Mouse (Mus musculus) layer of hippocampus, postnatal 36 days (tissue): Measurements from ENCODE around the gene Aasdh. TPM values are rescaled to one million over a fixed set of nuclear protein-coding genes. Genes with fewer than 3 reads are reported as not detected.

Source experiments
- DNase-seq, 2 experiments: peaks; one replicate each; pipeline ENCODE4 v3.0.0; 2022
- total RNA-seq, 2 experiments: library from RNA; stranded (reverse); gene quantifications; 2 replicates each; pipeline ENCODE4 v1.2.3; 2021

Aasdh gene
- total RNA-seq, 2 experiments from 2014 or later = 23.1 to 27.3 TPM

- DNase-seq = no peak
These were observed 65.5 kb downstream of the Aasdh start for GRCm38 (mm10) chr5:76839786-76840185.

DNA sequence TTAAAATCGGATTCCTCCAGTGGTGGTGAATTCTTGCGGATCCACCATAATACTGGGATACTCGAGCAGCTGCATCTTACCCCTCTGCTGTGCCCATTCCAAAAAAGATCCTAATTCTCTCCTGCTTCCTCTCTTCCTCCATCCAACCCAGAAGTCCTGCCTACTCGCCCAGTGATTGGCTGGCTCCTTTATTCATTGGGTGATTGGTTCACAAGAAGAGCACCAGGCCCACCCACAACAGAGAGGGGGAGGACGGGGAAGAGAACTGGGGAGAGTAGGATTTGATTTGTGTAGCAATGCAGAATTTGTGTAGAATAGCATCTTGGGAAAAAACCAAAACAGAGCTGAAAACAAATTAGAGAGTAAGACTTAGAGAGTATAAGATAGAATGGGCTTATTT lies 68.3 kb downstream of the Aasdh start:
- DNase-seq = no peak

GRCm38 (mm10) chr5:76832529-76833210 lies 72.6 kb downstream of the Aasdh start:
- DNase-seq = no peak

DNA sequence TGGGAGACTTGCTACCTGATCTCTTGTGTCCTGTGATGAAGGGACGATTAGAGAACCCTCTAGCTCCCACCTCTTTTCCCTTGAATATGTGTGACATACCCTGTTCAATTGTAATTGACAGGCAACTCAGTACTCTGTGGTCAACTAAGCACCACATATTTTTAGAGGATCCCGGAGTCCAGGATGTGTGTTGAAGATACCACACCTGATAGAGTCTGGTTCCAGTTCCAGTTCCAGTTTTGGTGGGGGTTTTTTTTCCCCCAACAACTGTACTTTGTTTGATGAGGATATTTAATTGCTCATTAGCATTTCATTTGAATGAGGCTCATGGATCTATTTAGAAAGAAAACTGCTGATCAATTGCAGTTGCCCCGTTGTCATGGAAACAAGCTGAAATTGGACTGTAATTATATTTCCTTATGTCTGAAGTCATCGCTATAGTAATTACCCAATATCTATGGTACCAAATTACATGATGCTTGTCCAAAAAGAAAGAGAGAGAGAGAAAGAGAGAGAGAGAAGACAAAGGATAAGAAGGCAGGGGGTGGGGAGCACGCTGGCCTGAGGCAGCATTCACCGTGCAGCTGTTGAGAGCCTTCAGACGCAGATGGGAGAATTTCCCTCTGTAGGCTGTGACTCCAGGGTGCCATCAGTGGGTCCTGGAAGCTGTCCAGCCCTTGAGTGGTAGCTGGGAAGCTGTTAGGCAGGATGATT lies 76.6 kb downstream of the Aasdh start:
- DNase-seq = peak; percentile 22 to 33

Other genes starting within 250 kb of the Aasdh start
- gene C530008M17Rik, start 249.0 kb downstream of the Aasdh start, total RNA-seq = 10 to 100 TPM; 90.0 to 90.5 TPM
- gene Paics, start 45.8 kb upstream of the Aasdh start, total RNA-seq = 10 to 100 TPM; 84.2 to 92.1 TPM
- 10 to 100 TPM; 16.3 to 16.5 TPM for gene Ppat, start 46.1 kb upstream of the Aasdh start, total RNA-seq
- gene Srp72, start 69.2 kb upstream of the Aasdh start, total RNA-seq = 100 to 1,000 TPM in 1 of 2 experiments, 10 to 100 TPM in 1; 99.8 to 101 TPM
- gene Arl9, start 98.5 kb upstream of the Aasdh start, total RNA-seq = not detected
- gene Thegl, start 110.5 kb upstream of the Aasdh start, total RNA-seq = 1 to 10 TPM in 1 of 2 experiments, under 1 TPM in 1; 0.76 to 2.0 TPM
- 10 to 100 TPM; 85.0 to 92.8 TPM for gene Hopx, start 209.6 kb upstream of the Aasdh start, total RNA-seq